Mouse (Mus musculus) cerebellum, postnatal 25 days (tissue): ENCODE results near the gene Sash1.

ENCODE experiments used
- DNase-seq, 2 experiments: peaks; one replicate each; pipeline ENCODE4 v3.0.0; 2021; ENCODE audit warnings: mixed read lengths in 2 of 2

Sash1 gene

DNA sequence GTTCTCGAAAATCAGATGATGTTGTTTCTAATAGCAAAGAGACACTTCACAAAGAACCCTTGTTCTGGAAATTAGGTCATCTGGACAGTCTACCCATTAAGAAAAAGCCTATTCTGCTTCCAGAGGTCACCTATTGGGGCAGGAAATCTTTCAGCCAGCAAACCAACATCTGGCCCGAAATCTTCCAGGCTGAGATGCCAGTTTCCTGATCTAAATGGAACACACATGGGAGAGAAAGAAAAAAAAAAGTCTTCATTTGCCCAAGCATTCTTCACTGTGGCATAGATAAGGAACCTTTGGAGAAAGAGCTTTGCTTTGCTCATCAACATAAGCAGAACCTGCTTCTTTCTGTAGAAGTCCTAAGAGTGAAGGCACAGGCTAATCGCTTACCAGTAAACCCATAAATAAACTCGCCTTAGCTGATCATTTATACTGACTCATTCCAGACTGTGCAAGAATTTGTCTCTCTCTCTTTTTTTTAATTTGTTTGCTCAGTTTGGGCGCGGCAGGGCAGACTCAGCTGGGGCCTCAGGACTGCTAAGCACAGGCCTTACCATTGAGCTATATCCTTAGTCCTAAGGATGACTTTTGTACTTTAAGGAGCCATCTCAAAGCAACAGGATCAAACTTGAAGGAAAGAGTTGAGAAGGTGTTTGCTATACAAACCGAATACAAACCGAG, 13.1 kb upstream of the Sash1 start:
- DNase-seq: no peak

DNA sequence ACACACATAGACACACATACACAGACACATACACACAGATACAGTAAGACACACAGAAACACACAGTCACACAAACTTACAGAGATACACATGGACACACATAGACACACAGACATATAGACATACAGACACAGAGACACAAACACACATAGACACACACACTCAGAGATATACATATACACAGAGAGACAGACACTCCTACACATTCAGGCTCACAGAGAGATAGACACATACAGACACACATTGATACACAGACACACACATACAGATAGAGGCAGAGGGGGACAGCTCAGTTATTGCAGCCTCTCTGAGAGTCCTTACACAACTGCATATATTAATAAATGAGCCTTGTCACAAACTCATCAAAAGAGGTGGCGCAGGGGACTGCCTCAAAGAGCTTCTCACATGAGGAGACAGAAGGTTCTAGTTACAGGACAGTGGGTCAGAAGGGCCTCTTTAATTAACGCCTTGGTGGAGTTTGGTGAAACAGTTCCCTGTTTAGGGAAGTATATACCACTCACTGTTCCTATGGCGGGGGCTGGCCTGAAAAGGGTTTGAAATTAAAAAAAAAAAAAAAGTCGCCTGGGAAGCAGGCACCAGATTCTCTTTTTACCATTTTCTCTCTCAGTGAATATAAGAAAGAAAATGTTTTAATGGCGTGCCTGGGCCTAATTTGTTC, 12.4 kb upstream of the Sash1 start:
- DNase-seq: no peak

DNA sequence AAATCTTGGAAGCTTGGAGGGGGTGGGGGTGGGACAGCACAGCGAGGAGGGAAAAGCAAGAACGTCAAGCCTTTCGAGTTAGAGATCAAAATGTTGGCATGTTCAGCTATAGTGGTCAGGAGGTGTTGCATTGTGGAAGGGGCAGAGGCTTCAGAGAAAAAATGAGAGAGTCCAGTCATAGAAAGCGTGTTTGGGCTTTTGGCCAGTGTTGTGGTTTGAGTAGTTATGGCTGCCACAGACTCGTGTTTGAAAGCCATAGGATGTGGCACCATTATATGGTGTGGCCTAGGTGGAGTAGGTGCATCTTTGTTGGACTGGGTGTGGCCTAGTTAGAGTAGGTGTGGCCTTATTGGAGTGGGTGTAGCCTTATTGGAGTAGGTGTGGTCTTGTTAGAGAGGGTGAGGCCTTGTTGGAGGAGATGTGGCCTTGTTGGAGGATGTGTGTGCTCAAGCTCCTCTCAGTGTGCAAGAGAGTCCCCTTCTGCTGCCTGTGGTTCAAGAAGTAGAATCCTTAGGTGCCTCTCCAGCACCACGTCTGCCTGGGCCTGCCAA, 9.2 kb upstream of the Sash1 start:
- no peak for DNase-seq

DNA sequence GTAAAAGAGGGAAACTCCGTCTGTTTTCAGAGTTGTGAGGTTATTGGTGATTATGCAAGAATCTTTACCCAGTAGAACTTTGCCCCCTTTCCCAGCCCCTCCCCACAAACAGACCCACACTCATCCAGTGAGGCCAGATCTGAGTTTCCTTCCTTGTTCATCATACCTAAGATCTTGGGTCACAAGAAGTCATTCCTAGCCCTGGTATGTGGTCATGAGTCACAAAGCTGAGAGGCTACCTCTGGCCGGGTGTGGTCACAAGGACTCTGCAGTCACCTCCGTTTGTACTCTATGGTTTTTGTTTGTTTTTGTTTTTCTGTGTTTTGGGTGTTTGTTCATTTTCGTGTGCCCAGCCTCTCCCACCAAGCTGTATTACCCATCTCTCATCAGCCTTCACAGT, 4.6 kb upstream of the Sash1 start:
- DNase-seq: no peak

DNA sequence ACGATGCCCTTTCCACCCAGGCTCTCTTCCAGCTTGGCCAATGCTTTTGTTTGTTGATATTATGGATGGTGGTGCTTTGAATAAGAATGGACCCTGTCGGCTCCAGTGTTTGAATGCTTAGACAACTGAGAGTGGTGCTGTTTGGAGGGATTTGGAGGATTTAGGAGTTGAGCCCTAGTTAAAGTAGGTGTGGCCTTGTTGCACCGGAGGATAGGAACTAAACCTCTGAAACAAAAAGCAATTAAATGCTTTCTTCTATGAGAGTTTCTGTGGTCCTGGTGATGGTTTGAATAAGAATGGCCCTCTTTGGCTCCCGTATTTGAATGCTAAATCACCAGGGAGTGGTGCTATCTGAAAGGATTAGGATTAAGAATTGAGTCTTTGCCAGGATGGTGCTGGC, 3.5 kb upstream of the Sash1 start:
- DNase-seq: no peak

DNA sequence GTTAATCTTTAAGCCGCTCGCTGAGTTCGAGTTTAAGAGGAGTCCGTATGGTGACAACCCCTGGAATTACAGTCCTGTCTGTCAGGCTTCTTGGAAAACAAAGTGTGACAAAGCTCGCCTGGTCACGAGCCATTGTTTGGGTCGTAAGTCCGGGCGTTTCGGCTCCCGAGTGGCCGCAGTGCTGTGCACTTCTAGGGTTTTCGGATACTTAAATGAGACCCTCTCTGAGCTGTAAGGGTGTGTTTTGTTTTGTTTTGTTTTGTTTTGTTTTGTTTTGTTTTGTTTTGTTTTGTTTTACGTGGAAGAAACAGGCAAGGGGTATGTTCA, 621 bp upstream of the Sash1 start:
- DNase-seq: no peak

DNA sequence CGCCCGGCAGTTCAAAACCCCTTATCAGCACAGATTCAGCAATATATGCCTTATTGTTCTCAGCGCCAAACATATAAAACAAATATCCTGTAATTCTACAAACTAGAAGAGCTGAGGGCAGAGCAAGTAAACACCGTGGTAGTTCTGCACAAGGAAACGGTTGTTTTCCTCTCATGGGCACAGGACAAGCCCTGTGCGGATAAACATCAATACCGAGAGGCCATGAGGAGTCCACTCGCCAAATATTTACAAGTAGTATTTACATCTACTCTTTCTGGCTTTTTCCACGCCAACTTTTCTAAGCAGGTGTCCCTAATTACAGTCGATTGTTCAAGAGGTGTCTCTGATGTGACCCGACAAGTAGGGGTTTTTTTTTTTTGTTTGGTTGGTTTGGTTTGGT, 669 bp downstream of the Sash1 start:
- DNase-seq: peak in 1 of 2 experiments; percentile 12

DNA sequence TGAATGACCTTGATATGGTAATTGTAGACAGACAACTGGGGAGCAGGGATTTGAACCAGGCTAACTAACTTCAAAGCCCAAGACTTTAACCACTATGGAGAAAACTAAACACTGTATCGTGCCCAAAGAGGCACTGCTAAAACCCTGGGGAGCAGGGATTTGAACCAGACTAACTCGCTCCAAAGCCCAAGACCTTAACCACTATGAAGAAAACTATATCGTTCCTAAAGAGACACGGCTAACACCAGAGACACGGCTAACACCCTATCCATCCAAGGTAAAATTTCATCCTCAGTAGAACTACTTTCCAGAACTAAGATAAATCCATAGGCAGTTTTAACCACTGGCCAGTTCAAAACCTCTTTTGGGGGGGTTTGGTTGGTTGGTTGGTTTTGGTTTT, 1.3 kb downstream of the Sash1 start:
- DNase-seq: no peak

DNA sequence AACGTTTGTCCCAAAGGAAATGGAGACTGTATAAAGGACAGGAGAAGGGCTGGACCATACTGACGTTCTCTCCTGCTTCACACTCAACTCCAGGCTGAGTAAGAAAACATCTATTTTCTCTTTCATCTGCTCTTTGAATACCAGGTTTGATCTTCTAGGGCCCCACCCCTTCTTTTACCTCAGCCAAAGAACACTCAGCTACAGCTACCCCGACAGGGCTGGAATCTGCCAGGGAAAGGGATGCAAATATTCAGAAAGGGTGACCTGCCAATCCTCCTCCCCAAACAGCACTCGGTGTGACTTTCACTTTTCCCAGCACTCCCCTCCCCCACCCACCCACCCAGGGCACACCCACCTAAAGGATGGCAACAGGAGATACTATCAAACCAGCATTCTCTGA, 2.2 kb downstream of the Sash1 start:
- DNase-seq: no peak

DNA sequence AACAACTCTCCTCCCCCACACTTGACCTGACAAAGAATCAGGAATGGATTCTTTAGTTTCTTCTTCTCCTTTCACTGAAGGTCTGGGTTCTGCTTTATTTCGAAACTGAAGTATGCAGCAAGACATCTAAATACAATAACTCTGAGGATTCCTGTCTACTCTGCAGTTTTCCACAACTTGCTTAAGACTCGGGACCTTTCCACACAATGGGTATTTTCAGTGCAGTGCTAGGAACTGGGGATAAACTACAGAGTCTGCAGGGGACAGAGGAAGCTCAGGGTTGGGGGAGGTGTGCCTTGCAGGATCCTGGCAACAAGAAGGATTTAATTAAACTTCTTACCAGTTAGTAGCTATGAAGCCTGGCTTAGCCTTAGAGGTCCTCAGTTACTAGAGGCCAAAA, 4.1 kb downstream of the Sash1 start:
- DNase-seq: no peak

DNA sequence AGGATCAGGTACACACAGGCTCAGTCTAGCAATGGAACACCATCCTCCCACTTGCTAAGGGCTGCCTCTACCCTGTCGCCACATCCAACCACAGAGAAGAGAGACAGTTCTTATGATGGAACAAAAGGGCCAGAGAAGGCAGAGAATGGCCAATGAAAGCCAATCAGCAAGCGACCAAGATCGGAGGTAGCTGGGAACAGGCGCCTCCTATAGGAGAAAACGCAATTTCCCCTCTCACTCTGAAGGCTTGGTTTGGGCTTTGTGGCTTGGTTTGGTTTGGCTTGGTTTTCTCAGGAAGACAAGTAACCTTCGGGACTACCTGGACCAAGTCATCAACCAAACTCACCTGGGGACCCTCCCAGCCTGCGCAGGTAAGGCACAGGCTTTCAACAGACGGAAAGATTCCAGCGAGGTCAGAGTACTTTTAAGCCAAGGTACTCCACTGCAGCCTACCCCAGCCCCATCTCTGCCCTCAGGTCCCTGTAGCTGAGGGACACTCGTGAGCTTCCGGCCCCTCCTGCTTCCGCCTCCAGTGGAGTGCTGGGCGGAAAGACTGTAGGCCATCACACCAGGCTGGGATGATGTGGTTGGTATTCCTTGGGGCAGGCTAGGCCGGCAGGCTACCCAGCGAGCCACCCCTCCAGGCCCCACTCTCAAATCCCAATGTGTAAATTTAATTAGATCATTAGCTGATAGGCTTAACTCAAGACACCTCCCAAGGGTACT, 4.8 kb downstream of the Sash1 start:
- DNase-seq: no peak

DNA sequence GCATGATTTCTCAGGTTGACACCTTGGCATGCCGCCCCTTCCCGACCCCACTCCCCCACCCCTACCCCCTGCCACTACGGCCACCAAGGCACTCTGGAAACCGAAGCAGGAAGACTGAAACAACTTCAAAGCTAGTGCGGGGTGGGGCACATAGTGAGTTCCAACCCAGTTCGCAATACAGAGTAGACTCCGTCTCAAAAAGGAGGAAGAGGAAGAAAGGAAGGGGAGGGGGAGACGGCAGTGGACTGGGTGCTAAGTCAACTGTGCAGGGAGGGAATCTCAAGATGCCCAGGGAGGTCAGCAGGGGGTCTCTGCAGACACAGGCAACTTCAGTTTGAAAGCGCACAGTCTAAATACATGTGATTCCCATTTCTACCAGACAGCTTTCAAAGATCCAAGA, 7.0 kb downstream of the Sash1 start:
- DNase-seq: no peak

DNA sequence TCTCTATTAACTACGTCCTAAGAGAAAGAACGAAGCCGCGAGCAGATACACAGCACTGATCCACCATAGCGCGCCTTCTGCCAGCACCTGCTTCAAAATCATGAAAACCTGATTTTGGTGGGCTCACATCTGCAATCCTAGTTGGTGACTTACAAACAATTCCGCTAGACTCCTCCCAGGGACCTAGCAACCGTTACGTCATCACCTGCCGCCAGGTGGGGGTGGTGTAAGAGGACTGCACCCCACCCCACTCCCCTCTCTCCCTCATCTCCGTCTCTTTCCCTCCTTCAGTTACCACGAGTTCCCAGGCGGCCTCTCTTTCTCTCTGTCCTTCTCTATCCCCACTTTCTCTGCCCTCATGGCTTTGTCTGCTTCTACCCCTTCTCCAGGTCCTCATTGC, 7.5 kb downstream of the Sash1 start:
- no peak for DNase-seq

DNA sequence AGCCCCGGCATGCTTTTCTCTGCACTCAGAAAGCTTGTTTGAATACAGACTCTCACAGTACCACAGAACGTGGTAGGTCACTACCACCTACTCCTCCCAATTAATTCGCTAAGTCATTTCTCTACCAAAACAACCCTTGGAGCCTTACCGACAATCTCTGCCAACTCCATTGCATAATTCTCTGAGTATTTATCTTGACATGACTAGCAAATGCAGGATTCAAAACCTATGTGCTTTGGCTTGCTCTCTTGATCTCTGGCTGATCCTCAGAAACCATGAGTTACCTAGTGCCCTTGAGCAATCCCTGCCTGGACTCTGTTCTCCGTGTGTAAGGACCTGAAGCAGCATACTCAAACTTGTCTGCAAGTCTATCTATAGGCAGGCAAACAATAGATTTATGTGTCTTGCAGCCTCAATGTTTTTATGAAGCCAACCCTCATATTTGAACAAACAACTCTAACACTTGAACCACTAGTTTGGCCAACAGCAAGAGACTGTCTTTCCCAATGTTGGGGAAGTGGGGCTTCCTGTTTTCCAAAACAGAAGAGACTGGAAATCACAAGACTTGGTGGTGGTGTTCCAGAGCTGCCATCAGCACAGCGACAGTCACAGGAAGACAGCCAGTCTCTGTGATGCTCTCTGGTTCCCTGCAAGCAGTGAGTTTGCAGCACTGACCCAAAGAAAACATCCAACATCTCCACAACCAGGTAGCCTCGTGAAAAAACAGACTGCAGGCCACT, 12.1 kb downstream of the Sash1 start:
- no peak for DNase-seq

DNA sequence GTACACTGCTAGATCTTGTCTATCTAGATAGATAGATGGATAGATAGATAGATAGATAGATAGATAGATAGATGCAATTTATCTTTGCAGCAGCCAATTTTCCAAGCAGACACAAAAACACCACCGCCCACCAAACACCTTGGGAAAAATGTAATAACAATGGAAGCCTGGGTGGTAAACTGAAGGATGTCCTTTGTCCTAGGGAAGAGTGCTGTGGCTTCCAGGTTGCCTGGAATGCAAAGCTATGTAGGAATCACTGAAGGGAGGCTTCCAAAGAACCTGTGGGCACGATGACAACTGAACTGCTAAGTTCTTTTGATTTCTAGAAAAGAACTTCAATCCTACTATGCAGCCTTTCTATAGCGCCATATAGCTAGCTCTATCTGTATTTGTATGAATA, 13.1 kb downstream of the Sash1 start:
- no peak for DNase-seq

DNA sequence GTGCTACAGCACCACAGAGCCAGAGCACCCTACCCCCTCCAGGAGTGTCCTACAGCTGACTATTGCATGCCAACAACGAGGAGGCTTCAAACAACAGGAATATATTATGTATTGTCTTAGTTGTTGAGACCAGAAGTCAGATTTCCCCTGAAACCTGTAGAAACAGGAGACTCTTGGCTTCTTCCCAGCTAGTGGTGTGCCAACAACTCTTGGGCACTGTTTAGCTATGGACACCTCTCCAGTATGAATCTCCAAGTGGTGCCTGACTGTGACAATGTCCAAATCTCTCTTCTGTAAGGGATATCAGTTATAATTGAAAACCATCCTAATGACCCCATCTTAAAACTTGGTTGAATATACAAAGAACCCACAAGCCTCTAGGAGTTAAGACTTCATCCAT, 13.9 kb downstream of the Sash1 start:
- DNase-seq: no peak

DNA sequence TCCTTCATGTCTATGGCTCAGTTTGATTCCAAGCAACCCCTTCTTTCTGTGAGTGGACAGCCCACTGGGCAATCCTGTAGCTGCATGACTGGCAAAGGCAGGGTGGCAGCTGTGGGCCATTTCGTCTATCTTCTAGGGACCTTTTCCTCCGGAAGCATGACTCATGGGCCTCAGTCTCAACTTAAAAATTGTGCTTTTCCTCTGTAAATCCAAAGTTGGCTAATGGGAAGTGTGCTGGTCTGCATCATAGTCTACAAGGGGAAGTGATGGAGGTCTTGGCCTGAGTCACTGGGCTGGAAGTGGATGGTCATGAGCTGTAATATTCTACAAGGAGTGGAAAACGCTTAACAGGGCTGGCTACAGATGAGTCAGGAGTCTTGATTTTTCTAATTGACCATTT, 15.5 kb downstream of the Sash1 start:
- DNase-seq: no peak

DNA sequence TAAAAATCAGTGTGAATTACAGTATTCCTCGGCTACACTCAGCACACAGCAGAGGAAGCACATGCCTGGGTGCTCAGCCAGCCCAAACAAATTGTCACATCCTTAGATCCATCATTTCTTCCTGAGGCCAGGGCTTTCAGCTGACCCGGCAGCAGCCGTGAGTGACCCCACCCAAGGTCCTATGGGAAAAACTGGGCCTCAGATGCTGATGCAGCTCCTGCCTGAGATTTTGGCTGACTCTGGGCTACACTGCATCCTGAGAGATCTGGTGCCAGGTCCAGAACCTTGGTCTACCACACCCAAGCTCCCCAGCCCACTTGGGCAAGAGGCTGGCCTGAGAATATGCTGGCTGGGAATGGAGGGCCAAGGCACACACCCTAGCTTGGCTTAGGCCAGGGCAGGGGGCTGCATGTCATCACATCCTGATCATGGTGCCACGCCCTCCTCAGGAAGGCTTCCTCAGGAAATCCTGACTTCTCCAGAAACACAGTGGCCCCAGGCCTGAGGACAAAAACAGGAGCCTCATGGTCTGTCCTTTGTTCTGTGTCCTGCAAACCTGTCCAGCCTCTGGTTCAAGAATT, 19.7 kb downstream of the Sash1 start:
- no peak for DNase-seq

DNA sequence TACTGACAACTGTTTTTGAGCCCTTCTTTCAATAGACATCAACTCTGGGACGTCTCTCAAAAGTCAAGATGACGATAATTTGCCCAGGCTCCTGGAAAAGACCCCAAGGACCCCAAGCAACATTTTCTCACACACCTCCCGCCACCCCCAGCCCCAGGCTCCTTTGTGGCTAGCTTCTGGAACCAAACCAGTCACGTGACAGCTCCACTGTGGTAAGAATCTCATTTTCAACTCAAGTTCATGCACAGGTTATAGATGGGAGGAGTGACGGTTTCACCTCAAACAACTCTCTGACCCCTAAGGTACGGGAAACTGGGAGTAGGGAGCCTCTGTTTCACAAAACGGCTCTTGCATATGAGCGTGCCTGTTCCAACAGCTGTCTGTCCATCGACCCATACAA, 25.2 kb downstream of the Sash1 start:
- no peak for DNase-seq

DNA sequence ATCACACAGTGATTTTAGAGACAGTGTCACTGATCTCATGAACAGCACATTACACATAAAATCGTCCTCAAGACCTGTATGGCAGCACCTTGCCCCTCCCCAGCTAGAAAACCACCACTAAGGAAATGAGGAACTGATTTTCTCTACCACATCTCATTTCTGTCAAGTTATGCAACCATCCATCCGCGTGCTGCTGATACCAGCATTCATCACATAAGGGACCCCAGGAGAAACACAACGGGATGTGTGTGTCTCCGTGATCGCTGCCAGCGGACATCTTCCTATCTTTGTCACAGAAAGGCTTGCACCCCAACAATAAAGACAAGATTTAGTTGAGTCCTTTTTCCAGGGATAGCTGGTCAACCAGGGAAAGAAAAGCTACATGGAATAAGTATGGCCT, 27.2 kb downstream of the Sash1 start:
- no peak for DNase-seq

DNA sequence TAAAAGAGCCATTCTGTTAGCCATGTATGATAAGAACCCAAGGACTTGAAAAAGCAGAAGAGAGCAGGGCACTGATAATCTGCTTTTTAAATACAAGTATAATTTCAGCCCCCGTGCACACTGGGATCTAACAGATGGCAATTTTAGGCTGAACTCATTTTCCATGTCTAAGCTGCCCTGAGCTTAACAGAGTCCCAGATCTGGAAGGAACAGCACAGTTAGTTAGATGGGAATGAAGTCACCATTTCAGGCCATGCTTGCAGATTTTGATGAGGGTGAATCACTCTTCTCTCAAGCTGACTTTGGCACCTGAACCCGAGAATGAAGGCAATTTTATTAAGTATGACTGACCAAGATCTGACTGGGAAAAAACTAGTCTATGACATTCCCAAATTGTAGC, 28.9 kb downstream of the Sash1 start:
- no peak for DNase-seq

DNA sequence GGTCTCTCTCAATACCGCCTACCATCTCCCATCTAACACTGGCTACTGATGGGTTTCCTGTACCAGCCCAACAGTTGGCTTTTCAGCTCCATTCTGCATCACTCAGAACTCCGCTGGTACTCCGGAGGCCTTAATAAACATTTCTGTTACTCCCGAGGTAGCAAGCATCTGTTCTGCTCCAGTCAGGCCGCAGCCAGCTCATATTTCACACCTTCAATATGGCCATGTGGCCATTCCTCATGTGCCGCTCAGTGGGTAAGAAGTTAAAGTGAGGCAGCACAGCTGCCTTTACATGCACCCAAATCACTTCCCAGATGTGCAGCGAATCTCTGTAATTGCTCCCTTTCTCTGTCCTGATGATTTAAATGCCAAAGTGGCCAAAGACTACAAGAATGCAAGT, 32.5 kb downstream of the Sash1 start:
- DNase-seq: no peak

DNA sequence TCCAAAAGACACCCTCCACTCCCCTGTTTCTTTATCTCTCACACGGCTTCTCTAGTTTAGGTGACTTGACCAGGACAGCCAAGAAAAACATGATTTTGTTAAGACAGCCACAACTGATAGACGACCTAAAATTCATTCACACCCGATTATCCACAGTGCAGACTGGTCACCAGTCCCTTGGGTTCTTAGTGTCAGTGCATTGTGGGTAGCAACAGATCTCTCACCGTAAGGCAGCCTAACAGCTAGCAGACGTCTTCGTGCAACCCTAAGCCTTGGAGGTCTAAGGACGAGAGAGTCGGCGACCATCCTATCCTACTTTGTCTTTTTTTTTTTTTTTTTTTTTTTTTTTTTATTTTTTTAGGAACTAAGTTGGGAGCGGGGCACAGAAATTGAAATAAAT, 34.2 kb downstream of the Sash1 start:
- DNase-seq: no peak
